Mouse (Mus musculus) adrenal gland, postnatal 14 days (tissue): ENCODE measurements around the gene Necap2. TPM values are rescaled to one million over a fixed set of nuclear protein-coding genes. Genes with fewer than 3 reads are reported as not detected.

Experiments used
- DNase-seq: peaks from one replicate; pipeline ENCODE4 v3.0.0; 2021; ENCODE audit warnings: mixed read lengths
- total RNA-seq: library from RNA; stranded (reverse); gene quantifications from 2 replicates; pipeline ENCODE4 v1.2.3, GENCODE M21; 2021

Necap2 gene
- total RNA-seq, 1 experiment from 2014 or later, result 45.5 TPM

- DNase-seq, result peak; percentile 81
Observed at GRCm38 (mm10) chr4:141073661-141074060, 4.5 kb downstream of the Necap2 start.

GRCm38 (mm10) chr4:141072502-141072901 lies 5.7 kb downstream of the Necap2 start:
- DNase-seq, result no peak

- DNase-seq, result peak; percentile 64
Observed at GRCm38 (mm10) chr4:141069731-141070130, 8.4 kb downstream of the Necap2 start.

GRCm38 (mm10) chr4:141068655-141069054 lies 9.5 kb downstream of the Necap2 start:
- no peak for DNase-seq

GRCm38 (mm10) chr4:141067516-141068046 lies 10.6 kb downstream of the Necap2 start:
- DNase-seq, result no peak

- peak; percentile 39 for DNase-seq
Observed at GRCm38 (mm10) chr4:141066709-141067515, 11.2 kb downstream of the Necap2 start.

- DNase-seq, result peak; percentile 92
Observed at GRCm38 (mm10) chr4:141065123-141065522, 13.0 kb downstream of the Necap2 start.

- DNase-seq, result no peak
Observed at GRCm38 (mm10) chr4:141064104-141064659, 14.0 kb downstream of the Necap2 start.

- DNase-seq, result peak; percentile 100
Observed at GRCm38 (mm10) chr4:141060426-141061301, 17.5 kb downstream of the Necap2 start, which contains the start of gene Crocc. Gene Crocc (minus strand): TSS chr4:141060550.

GRCm38 (mm10) chr4:141059616-141060425 lies 18.3 kb downstream of the Necap2 start:
- DNase-seq, result no peak

GRCm38 (mm10) chr4:141058835-141059234 lies 19.3 kb downstream of the Necap2 start:
- DNase-seq, result no peak

GRCm38 (mm10) chr4:141056970-141057369 lies 21.2 kb downstream of the Necap2 start:
- no peak for DNase-seq

GRCm38 (mm10) chr4:141053568-141054161 lies 24.5 kb downstream of the Necap2 start:
- DNase-seq, result peak; percentile 37

GRCm38 (mm10) chr4:141053138-141053537 lies 25.0 kb downstream of the Necap2 start:
- no peak for DNase-seq

GRCm38 (mm10) chr4:141052442-141052841 lies 25.7 kb downstream of the Necap2 start:
- no peak for DNase-seq

GRCm38 (mm10) chr4:141049476-141049835 lies 28.7 kb downstream of the Necap2 start:
- peak; percentile 44 for DNase-seq

GRCm38 (mm10) chr4:141048810-141049475 lies 29.2 kb downstream of the Necap2 start:
- DNase-seq, result no peak

GRCm38 (mm10) chr4:141044816-141045215 lies 33.3 kb downstream of the Necap2 start:
- DNase-seq, result peak; percentile 76

- peak; percentile 75 for DNase-seq
Observed at GRCm38 (mm10) chr4:141041117-141041516, 37.0 kb downstream of the Necap2 start.
